Mouse (Mus musculus) layer of hippocampus, adult 8-10 months (tissue): ENCODE measurements around the gene Prame. TPM values are rescaled to one million over a fixed set of nuclear protein-coding genes. Genes with fewer than 3 reads are reported as not detected.
"Not testable (repeated sequence)": the region's sequence is repeated elsewhere in the genome, so short reads cannot be mapped to it uniquely, and the experiment has no call there.

Source experiments
- DNase-seq, 2 experiments: peaks; one replicate each; pipeline ENCODE4 v3.0.0; 2022; ENCODE audit warnings: low spot score in 2 of 2
- total RNA-seq, 4 experiments: library from RNA; stranded (reverse); gene quantifications; 2 replicates each; pipeline ENCODE4 v1.2.4; 2022

Prame gene
- total RNA-seq: not detected

DNA sequence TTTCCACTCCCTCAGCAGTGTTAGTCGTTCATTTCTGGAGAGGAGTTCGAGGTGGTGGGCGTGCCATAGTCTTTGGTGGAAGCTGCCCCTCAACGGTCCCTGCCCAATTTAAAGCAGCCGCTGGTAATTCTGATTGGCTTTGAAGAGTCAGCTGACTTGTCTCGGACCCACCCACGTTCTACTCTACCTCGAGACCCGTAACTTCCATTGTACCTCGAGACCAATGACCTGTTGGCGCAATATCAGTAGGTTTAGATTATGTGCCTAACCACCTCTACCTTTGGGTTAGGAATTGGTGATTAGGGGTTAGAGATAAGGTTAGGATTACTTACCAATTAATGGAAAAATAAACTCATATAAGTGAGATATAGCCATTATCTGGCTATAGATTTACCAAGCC lies at the start of gene Prame:
Gene Prame (minus strand): TSS at position 101 of the 400 bp plus-strand sequence.
- no peak for DNase-seq

DNA sequence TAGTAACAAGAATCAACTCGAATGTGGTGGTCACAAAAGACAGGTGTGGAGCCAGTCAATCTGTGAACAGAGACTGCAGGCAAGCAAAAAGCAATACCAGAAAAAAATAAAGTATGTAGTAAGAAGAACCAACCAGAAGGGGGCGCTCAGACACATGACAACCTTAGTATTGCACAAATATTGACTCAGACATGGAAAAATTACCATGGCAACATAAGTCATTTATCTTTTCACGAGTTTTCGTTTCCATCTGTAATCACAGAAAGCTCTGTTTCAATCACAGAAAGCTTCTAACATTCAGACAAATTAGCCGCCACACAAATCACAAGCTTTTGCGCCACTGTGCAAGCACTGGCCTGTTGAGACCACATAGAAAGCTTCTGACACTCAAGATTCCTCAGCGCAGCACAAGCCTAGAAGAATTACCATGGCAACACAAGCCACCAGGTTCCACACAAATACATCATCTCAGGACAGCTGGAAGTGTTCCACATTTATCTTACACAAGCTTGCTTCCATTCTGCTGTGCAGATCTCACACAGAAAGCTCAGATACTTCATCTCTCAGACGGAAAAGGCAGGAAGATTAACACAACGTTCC lies 24.8 kb upstream of the Prame start:
- DNase-seq: peak in 1 of 2 experiments; percentile 38

DNA sequence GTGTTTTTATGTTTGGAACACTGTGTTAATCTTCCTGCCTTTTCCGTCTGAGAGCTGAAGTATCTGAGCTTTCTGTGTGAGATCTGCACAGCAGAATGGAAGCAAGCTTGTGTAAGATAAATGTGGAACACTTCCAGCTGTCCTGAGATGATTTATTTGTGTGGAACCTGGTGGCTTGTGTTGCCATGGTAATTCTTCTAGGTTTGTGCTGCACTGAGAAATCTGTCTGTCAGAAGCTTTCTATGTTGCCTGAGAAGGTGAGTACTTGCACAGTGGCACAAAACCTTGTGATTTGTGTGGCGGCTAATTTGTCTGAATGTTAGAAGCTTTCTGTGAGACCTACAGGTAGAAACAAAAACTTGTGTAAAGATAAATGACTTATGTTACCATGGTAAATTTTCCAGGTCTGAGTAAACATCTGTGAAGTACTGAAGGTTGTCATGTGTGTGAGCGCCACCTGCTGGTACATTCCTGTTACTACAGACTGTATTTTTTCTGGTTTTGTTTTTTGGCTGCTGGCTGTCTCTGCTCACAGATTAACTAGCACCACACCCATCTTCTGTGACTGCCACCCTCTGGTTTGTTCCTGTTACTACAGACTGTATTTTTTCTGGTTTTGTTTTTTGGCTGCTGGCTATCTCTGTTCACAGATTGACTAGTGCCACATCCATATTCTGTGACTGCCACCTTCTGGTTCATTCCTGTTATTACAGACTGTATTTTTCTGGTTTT lies 26.0 kb downstream of the Prame start:
- peak; percentile 37 to 45 for DNase-seq

DNA sequence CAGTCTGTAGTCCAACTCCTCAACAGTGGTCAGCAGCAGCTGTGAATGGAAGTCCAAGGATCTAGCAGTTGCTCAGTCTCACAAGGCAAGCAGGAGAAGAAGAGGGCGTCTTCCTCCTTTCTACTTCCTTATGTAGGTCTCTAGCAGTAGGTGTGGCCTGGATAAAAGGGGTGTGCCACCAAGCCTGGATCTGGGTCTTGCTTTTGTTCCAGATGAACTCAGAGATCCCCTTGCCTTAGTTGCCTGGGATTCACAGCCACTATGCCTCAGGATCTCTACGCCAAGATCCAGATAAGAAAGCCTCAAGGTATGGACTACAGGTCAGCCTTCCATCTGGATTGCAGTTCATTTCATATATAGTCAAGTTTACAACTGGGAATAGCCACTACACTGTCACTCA lies 28.8 kb downstream of the Prame start, which contains the start of gene Nxf7:
Gene Nxf7 (minus strand): TSS at position 101 of the 400 bp plus-strand sequence.
- DNase-seq: no peak

DNA sequence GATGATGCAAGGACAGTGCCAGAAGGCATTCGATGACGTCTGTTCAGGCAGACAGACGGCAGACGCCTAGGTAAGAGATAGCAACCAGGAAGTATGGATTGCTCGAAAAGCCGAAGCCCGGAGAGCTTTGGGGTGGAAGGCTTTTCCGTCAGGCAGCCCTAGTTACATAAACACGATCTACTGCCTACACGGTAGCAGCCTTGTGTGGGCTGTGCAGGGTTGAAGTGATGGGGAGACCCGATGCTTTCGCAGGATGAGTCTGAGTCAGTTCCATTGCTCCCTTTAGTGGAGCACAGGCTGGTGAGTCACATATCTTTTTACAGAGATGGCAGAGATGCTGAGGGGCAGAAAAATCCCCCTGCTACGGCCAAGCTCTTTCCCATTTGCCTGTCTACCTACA lies 29.4 kb downstream of the Prame start:
- DNase-seq: peak; percentile 14 to 19

DNA sequence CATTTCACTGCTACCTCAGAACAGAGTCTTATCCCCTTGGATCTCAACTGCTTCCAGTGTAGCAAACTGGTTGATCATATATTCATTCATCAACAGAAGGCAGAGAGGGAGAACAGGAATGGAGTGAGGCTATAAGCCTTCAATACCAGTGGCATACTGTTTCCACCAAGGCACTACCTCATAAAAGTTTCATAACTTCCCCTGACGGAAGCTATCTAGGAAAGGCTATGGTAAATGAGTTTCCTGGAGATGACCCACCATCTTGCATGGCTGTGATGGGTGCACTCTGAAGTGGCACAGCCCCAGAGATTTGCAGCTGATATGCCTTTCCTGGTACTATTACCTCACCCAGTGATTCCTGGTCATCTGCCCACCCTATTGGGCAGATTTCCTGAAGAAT lies 51.1 kb downstream of the Prame start:
- DNase-seq: no peak

DNA sequence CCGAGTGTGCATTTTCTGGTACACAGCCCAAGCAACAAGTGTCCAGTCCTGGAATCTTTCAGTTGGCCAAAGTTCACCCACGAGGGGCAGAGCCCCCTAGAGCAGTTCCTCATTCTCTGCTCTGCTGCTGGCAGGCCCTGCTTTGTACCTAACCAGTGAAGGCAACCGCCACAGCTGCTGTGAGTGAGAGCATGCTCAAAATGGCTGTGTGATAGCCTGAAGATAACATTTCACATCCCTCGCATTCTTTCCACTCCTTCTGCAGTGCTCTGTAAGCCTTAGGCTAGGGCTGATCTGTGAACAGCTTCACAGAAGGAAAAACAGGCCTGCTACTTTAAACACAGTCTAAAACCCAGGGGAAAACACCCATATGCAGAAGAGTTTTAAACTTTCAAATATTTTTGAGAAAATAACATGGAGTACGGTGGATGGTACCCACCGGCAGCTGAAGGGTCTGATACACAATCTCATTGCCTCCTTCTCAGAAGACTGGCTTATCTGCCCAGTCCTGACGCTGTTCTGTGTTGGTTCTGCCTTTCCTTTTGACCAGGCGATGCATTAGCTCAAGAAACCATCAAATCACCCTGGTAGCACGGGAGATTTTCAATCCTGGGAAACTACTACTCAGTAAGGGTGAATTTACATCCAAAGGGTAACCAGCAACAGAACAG lies 52.4 kb downstream of the Prame start:
- DNase-seq: not testable (repeated sequence)

DNA sequence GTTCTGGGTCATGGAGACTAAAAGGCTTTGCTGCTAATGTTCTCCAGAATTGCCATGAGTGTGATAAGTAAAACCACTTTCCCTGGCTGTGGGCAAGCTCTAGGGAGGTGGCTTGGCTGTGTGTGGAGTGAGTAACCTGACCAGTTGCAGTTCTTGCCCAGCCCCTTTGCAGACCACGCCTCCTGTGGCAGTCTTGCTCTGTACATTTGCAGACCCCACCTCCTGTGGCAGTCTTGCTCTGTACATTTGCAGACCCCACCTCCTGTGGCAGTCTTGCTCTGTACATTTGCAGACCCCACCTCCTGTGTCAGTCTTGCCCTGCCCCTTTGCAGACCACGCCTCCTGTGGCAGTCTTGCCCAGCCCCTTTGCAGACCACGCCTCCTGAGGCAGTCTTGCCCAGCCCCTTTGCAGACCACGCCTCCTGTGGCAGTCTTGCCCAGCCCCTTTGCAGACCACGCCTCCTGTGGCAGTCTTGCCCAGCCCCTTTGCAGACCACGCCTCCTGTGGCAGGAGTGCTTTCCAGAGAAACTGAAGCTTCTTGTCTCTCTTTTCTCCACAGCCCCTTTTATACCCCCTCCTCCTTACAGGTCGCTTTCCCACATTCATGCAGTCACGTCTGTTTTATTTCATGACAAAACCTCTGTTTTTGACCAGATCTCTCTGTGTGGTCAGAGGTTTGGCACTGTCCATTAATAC lies 53.1 kb downstream of the Prame start:
- DNase-seq: not testable (repeated sequence)

DNA sequence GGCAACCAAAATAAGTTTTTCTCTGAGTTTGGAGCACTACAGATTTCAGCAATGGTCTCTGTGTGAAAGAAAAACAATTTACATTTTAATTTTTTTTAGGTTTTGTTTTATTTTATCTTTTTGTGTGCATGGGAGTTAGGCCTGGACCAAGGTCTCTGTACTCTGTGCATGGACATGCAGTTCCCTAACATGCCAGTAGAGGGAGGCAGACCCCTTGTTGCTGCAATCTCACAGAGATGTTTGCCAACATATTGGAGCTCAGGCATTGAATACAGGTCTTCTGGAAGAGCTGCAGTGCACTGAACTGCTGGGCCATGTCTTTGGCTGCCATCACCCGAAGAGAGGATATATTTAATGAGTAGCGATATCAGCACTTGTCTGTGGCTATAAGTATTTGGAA lies 58.0 kb downstream of the Prame start:
- DNase-seq: peak; percentile 6 to 74

DNA sequence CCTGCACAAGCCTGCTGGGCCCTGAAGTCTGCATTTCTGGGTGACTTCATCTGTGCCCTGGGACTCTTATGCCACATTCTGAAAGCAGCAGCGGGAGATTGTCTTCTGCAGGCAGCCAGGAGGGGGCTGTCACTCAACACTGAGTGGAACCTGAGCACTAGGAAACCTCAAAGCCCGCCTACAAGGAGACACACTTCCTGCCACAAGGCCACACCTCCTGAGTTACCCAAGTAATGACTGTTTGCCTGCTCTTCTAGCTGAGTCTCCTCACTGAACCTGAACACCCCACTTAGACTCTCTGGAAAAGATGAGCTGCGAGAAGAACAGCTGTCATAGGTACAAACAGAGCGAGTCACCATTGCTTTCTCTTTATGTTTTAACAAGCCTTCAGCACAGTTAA lies 62.6 kb downstream of the Prame start:
- DNase-seq: not testable (repeated sequence)

Other genes starting within 250 kb of the Prame start
- gene Gm7903, start 193.9 kb downstream of the Prame start, total RNA-seq: not detected
- gene AV320801, start 133.1 kb downstream of the Prame start, total RNA-seq: not detected
- gene Nxf7, start 28.9 kb downstream of the Prame start, total RNA-seq: not detected
- gene Tcp11x2, start 66.1 kb upstream of the Prame start, total RNA-seq: not detected
- not detected for gene Tmsb15a, start 97.6 kb upstream of the Prame start, total RNA-seq
- gene Armcx5, start 115.0 kb upstream of the Prame start, total RNA-seq: 10 to 100 TPM; 29.5 to 35.9 (median 30.7) TPM
- gene Gprasp1, start 115.0 kb upstream of the Prame start, total RNA-seq: 100 to 1,000 TPM; 301 to 353 (median 333) TPM
- gene Bhlhb9, start 169.9 kb upstream of the Prame start, total RNA-seq: 10 to 100 TPM; 64.5 to 78.8 (median 68.9) TPM
- gene Gprasp2, start 211.3 kb upstream of the Prame start, total RNA-seq: 100 to 1,000 TPM; 190 to 236 (median 213) TPM